Mouse (Mus musculus) brain, embryonic 14.5 days (tissue): Measurements from ENCODE around the gene Folr2.

Experiments used
- CTCF ChIP-seq: fragments of 200-500 bp; IDR thresholded peaks from 2 replicates; pipeline ENCODE4 v1.5.1; 2012; ENCODE audit warnings: inconsistent platforms, mild to moderate bottlenecking, moderate library complexity, borderline replicate concordance; ENCODE audit not compliant: insufficient read depth, insufficient read length; ENCODE audit errors: extremely low read depth
- POLR2A ChIP-seq: fragments of 200-500 bp; IDR thresholded peaks from 2 replicates; pipeline ENCODE4 v1.6.1; 2012; ENCODE audit warnings: mild to moderate bottlenecking, inconsistent platforms, borderline replicate concordance; ENCODE audit not compliant: poor library complexity, insufficient read depth, insufficient read length, severe bottlenecking; ENCODE audit errors: extremely low read depth

- no peak for TF ChIP-seq CTCF
- TF ChIP-seq POLR2A, result no peak
These were observed 27.2 kb upstream of the Folr2 start for GRCm38 (mm10) chr7:101884160-101884559.
